Mouse (Mus musculus) cerebellum, adult 2 months (tissue): ENCODE measurements around the gene Kcnj4. TPM values are rescaled to one million over a fixed set of nuclear protein-coding genes. Genes with fewer than 3 reads are reported as not detected.

Experiments
- DNase-seq, 2 experiments: peaks; one replicate each; pipeline ENCODE4 v3.0.0; 2021
- H3K27ac ChIP-seq: fragments of 200-500 bp; 2 replicates; pipeline ENCODE4 v1.5.1; 2012; ENCODE audit warnings: low read length, control low read depth, inconsistent platforms; ENCODE audit not compliant: insufficient read depth
- H3K27me3 ChIP-seq: fragments of 200-500 bp; 2 replicates; pipeline ENCODE4 v1.6.1; 2012; ENCODE audit warnings: inconsistent platforms, mild to moderate bottlenecking, low read length, moderate library complexity; ENCODE audit not compliant: control insufficient read depth, insufficient read depth
- H3K4me1 ChIP-seq: fragments of 200-500 bp; 2 replicates; pipeline ENCODE4 v1.6.1; 2011; ENCODE audit warnings: low read length; ENCODE audit not compliant: control insufficient read depth, insufficient read depth
- H3K4me3 ChIP-seq: fragments of 200-500 bp; replicated peaks from 2 replicates; pipeline ENCODE3; 2011; ENCODE audit warnings: mild to moderate bottlenecking, low read depth, low read length, control low read depth; ENCODE audit not compliant: insufficient read depth
- CTCF ChIP-seq: fragments of 200-500 bp; IDR thresholded peaks from 2 replicates; pipeline ENCODE4 v1.5.1; 2011; ENCODE audit warnings: low read depth, mild to moderate bottlenecking, control low read depth, low read length, moderate library complexity, borderline replicate concordance; ENCODE audit not compliant: insufficient read depth
- POLR2A ChIP-seq: fragments of 200-500 bp; IDR thresholded peaks from 2 replicates; pipeline ENCODE4 v1.6.1; 2011; ENCODE audit warnings: low read length, control low read depth, borderline replicate concordance; ENCODE audit not compliant: insufficient read depth
- WGBS: fragments of 180-500 bp; shearing (Covaris S2); methylation state at CpG from one replicate; pipeline ENCODE4 v1.1.7; 2018; 5-methylcytosine and 5-hydroxymethylcytosine counted together
- polyA plus RNA-seq: library from polyadenylated mRNA; depleted of rRNA; stranded (reverse); fragments of >200 nt; gene quantifications from 2 replicates; pipeline ENCODE4 v1.2.3, GENCODE M21; 2012

Kcnj4 gene
- polyA plus RNA-seq, 1 experiment: 1.5 TPM

DNA sequence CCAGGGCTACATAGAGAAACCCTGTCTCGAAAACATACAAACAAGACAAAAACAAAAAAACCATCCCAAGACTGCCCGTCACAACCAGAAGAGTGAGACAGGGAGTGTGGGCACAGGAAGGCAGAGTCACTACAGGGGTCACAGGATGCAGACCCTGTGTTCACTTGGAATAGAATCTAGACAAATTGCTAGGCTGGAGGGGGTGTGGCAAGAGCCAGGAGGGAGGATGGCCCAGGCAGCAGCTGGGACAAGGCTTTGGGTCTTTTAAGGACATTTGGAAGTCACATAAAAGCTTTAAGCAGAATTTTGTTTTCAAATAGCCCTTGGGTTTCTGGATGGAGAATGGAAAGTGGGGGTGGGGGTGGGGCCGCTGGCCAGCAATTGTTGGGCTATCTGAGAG is 13.5 kb upstream of the Kcnj4 start:
- Histone ChIP-seq H3K4me1 (peaks cover 12% of the 10 kb centered on the region), H3K27me3 (no peaks in the 10 kb centered on the region; the same call in 1 of the 2 replicates), H3K27ac (no peak overlapping the region), H3K4me3 (no peak overlapping the region)
- WGBS: 93% methylated on average over 3 of the region's 3 CpGs
- DNase-seq: no peak
- TF ChIP-seq POLR2A (no peak), CTCF (no peak)

GRCm38 (mm10) chr15:79517710-79518109 is 12.7 kb upstream of the Kcnj4 start:
- Histone ChIP-seq H3K27me3 (no peaks in the 10 kb centered on the region; the same call in 1 of the 2 replicates), H3K27ac (no peak overlapping the region)
- 9% methylated on average over 4 of the region's 4 CpGs for WGBS

GRCm38 (mm10) chr15:79516171-79517096 is 11.4 kb upstream of the Kcnj4 start, which contains the start of gene Kdelr3:
Gene Kdelr3, plus strand, starts transcription at chr15:79516411.
- Histone ChIP-seq H3K27me3 (no peaks in the 10 kb centered on the region; the same call in 1 of the 2 replicates), H3K4me1 (peaks cover 12% of the 10 kb centered on the region), H3K27ac (no peak within 1 kb of the TSS), H3K4me3 (peak within 1 kb of the TSS; percentile 52)
- peak; percentile 38 to 46 for DNase-seq
- TF ChIP-seq CTCF (no peak), POLR2A (no peak)
- WGBS: under 1% methylated on average over 70 of the region's 71 CpGs

More at GRCm38 (mm10) chr15:79517710-79518109, 12.7 kb upstream of the Kcnj4 start:
- peak in 1 of 2 experiments; percentile 38 for DNase-seq
- Histone ChIP-seq H3K4me3 (no peak overlapping the region), H3K4me1 (peaks cover 12% of the 10 kb centered on the region)
- TF ChIP-seq CTCF: no peak
- no peak for TF ChIP-seq POLR2A

DNA sequence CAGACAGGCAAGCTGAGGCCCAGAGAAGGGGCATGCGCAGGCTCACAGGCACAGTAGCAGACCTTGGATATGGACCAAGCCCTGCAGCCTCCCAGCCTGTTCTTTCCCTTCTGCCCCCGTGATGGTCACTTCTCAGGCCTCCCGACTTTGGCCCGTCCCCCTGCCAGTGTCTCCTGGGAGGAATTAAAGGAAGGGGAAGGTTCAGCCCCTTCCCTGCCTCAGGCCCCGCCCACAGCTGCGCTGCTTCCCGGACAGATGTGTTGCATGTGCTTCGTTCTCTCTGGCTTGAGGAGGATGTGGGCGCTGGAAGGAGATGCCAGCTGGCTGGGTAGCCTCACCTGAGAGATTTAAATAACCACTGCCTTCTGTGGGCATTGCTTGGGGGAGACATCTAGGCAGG is 8.9 kb upstream of the Kcnj4 start:
- H3K27me3 ChIP-seq: no peaks in the 10 kb centered on the region; the same call in 1 of the 2 replicates

DNA sequence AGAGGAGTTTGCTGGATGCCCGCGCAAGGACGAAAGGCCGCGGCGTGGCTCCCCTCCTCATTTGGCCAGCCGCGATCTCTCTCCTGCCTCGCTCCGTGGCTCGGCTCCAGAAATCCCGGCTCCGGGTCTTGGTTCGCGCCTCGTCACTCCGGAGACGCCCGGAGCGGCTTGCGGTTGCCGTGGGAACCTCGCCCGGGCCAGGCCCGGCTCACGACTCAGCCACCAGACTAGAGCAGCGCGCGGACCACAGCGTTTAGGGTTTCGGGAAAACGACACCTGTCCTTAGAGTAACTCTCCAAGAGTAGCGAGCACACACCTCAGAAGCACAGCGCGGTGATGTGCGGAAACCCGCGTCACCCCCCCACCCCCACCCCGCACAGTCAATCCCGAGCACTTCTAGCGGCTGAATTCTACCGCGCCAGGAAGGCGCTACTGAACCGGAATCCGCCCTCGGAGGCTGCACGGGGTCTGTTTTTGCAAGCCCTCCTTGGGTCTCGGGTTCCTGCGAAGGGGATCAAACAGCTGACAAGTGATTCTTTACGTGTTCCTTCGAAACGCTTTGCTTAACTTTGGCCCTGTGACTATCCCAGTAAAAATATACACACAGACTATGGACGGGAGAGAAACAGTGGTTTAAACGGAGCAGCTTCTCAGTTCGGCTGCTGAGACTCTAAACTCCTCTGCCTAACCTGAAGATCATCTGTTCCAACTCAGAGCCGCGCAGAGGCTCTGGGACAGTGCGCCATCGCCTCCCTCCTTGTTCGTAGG is 6.7 kb upstream of the Kcnj4 start:
- Histone ChIP-seq H3K4me3 (peak overlapping the region; percentile 56), H3K27me3 (no peaks in the 10 kb centered on the region; the same call in 1 of the 2 replicates), H3K4me1 (peaks cover 2% of the 10 kb centered on the region; the same call in 1 of the 2 replicates), H3K27ac (no peak overlapping the region)
- peak; percentile 78 to 79 for DNase-seq
- WGBS: 6% methylated on average over 61 of the region's 61 CpGs
- TF ChIP-seq POLR2A (no peak), CTCF (no peak)

More for the DNA sequence above, 8.9 kb upstream of the Kcnj4 start:
- H3K4me3 ChIP-seq: no peak overlapping the region
- H3K27ac ChIP-seq: no peak overlapping the region
- H3K4me1 ChIP-seq: peaks cover 12% of the 10 kb centered on the region
- DNase-seq: no peak
- 23% methylated on average over 9 of the region's 9 CpGs for WGBS
- TF ChIP-seq CTCF: no peak
- no peak for TF ChIP-seq POLR2A

GRCm38 (mm10) chr15:79510425-79510824 is 5.4 kb upstream of the Kcnj4 start:
- no peak for DNase-seq
- Histone ChIP-seq H3K27me3 (peaks cover under 1% of the 10 kb centered on the region), H3K4me3 (no peak overlapping the region), H3K27ac (no peak overlapping the region), H3K4me1 (peaks cover 5% of the 10 kb centered on the region; the same call in 1 of the 2 replicates)
- 91% methylated on average over 7 of the region's 7 CpGs for WGBS
- TF ChIP-seq POLR2A: no peak
- TF ChIP-seq CTCF: no peak

- WGBS: 69% methylated on average over 6 of the region's 6 CpGs
- H3K27me3 ChIP-seq: peaks cover 4% of the 10 kb centered on the region
- no peak overlapping the region for H3K4me3 ChIP-seq
- no peak for DNase-seq
- no peak for TF ChIP-seq CTCF
- TF ChIP-seq POLR2A: no peak
- peaks cover 5% of the 10 kb centered on the region; the same call in 1 of the 2 replicates for H3K4me1 ChIP-seq
- no peak overlapping the region for H3K27ac ChIP-seq
Observed at GRCm38 (mm10) chr15:79509998-79510397, 5.0 kb upstream of the Kcnj4 start.
